Mouse (Mus musculus) yolk sac, embryonic 10.5 days (tissue): ENCODE measurements around the gene Eapp.
A peak's percentile ranks its signal among the peaks of the same experiment; 100 is the strongest.
"Not testable (repeated sequence)": the region's sequence is repeated elsewhere in the genome, so short reads cannot be mapped to it uniquely, and the experiment has no call there.

Experiments used
- DNase-seq: peaks from one replicate; pipeline ENCODE4 v3.0.0-alpha.2; 2017; ENCODE audit warnings: low spot score

Eapp gene

DNA sequence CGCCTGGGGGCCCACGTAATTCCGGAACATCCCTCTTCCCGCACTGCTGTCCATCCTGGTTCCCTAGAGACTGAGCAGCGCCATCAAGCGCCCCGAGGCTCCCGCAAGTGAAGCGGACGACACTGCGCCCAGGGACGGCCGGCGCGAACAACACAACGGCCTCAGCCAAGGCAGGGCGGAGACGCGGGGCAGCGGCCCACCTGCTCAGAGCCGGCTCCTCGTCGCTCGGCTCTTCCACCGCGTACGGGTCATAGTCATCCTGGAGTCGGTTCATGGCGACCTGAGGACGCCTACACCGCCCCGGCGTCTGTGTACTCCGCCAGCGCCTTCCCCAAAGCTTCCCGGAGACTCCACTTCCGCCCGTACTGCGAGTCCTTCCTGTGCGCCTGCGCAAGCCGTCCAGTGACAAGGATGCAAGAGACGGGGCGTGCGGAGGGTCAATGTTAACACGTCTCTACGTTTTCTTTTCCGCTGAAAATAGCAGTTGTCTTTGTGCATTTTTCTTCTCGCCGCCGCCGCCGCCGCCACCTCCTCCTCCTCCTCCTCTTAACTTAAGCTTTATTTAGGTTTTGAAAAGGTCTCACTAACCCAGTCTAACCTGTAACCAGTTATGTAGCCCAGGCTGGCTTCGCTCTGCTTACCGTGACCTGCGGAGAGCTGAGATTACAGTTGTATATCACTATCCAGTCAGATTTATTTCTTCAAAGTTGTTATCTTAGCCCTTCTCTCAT is at the start of gene Eapp:
TSS of gene Eapp (minus strand) at position 387 of the 731 bp plus-strand sequence.
- DNase-seq, result peak; percentile 95

DNA sequence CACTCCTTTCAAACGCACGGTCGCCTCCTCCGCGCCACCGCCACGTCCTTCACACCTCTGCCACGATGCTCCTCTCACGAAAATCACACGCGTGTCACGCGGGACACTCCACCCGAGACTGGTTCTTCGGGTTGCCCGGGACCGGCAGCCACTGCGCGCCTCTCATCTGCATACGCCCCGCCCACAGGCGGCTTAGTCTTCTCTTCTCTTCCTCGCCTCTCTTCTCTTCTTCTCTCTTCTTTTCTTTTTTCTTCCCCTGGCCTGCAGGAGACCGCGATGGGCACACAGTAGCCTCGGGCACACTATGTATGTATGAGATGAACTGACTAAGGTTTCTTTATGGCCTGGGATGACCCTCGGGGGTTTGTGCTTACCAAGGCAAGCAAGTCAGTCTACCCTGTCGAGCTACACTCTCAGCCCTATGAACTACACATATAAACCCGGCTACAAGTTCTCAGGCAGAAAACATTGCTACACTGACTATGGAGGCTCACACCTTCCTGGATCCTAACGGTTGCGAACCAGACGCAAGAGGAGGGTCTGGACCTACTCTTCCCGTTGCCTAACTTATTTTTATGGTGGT is 43.1 kb upstream of the Eapp start:
- not testable (repeated sequence) for DNase-seq

DNA sequence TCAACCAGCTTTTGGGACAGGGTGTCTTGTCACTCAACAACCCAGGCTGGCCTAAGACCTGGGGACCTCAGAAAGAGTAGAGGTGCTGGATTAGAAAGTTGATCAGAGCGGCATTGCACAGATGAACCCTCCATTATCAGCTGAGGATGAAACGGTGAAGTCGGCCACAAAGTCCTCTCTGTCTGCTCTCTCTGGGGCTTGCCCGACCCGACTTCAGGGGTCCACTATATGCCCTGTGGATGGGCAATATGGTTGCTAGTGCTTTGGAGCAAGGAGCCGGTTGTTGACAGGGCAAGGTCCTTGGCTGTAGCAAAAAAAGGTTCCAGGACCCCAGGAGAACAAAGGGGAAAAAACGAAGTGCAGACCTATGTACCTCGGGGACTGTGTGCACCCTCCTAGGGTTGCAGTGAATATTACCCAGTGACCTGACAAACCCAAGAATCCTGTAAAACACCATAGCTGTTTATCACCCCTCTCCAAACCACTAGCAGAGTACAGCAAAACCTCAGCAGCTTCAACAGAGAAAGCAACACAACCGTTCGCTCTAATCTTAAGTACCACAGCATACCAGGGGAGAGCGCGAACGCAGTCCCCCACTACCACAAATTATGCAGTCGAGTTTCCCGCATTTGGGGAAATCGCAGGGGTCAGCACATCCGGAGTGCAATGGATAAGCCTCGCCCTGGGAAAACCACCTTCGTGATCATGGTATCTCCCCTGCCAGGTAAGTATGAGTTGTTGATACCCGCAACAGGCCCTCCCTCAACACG is 42.4 kb upstream of the Eapp start:
- not testable (repeated sequence) for DNase-seq

DNA sequence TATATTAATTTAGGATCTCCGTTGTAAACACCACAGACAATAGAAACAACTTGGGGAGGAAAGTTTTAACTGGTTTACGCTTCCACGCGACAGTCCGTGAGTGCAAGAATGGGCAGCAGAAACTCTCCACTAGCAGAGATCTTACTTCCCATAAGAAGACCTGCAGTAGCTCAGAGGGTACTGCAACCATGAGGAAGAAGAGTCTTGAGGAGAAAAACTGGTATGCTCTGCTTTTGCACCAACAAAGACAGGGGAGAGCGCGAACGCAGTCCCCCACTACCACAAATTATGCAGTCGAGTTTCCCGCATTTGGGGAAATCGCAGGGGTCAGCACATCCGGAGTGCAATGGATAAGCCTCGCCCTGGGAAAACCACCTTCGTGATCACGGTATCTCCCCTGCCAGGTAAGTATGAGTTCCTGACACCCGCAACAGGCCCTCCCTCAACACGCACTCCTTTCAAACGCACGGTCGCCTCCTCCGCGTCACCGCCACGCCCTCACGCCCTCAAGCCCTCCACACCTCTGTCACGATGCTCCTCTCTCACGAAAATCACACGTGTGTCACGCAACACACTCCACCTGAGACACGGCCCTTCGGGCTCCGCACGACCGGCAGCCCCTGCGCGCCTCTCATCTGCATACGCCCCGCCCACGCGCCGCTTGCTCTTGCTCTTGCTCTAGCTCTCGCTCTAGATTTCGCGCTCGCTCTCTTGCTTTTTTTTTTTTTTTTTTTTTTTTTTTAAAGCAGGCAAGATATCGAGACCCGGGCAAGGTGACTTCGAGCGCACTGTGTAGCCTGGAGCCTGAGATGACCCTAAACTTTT is 38.8 kb upstream of the Eapp start:
- not testable (repeated sequence) for DNase-seq

DNA sequence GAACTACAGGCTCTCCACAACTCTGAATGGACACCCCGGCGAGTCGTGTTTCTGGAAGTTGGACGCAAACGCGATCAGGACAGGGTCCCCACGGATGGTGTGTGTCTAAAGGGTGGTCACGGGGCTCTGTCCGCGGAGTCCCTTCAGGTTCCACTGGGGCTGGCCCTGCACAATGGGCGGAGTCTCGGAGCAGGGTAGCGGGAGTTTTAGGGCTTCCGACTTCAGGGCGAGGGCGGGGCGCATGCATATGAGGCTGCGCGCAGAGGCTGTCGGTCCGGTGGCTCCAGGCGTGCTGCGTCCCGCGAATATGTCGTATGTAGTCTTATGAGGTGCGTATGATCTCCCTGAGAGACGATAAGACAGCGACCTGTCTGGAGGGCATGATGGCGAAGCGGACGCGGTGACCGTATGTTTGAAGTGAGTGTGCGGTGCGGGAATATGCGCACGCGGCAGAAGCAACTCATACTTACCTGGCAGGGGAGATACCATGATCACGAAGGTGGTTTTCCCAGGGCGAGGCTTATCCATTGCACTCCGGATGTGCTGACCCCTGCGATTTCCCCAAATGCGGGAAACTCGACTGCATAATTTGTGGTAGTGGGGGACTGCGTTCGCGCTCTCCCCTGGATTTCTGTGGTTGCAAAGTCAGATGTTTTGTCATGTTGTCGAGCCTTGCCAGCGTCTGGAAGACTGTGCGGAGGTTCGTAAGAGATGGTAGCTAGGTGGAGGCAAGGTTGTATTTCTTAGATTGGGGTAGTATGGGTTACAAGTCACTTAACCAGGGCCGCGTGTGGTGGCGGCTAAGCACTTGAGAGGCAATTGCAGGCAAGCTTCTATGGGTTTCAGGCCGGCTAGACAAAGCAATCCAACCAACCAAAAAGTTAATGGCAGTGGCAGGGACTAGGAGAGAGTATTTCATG is 33.7 kb upstream of the Eapp start:
- DNase-seq, result not testable (repeated sequence)

DNA sequence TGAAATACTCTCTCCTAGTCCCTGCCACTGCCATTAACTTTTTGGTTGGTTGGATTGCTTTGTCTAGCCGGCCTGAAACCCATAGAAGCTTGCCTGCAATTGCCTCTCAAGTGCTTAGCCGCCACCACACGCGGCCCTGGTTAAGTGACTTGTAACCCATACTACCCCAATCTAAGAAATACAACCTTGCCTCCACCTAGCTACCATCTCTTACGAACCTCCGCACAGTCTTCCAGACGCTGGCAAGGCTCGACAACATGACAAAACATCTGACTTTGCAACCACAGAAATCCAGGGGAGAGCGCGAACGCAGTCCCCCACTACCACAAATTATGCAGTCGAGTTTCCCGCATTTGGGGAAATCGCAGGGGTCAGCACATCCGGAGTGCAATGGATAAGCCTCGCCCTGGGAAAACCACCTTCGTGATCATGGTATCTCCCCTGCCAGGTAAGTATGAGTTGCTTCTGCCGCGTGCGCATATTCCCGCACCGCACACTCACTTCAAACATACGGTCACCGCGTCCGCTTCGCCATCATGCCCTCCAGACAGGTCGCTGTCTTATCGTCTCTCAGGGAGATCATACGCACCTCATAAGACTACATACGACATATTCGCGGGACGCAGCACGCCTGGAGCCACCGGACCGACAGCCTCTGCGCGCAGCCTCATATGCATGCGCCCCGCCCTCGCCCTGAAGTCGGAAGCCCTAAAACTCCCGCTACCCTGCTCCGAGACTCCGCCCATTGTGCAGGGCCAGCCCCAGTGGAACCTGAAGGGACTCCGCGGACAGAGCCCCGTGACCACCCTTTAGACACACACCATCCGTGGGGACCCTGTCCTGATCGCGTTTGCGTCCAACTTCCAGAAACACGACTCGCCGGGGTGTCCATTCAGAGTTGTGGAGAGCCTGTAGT is 23.4 kb upstream of the Eapp start:
- not testable (repeated sequence) for DNase-seq

DNA sequence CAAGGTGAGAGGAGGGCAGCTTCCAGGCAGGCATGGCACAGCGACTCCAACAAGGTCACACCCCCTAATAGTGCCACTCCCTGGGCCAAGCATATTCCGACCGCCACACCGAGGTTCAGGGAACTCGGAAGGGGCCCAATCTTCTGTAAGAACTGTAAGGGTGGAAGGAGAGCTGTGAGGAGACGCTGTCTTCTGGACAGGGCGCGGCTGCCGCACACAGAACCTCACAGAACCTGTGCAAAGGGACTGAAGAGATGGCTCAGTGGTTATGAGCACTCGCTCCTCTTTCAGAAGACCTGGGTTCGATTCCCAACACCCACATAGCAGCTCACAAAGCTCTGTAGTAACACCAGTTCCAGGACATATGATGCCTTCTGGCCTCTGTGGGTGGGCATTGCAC is 21.8 kb upstream of the Eapp start:
- not testable (repeated sequence) for DNase-seq

DNA sequence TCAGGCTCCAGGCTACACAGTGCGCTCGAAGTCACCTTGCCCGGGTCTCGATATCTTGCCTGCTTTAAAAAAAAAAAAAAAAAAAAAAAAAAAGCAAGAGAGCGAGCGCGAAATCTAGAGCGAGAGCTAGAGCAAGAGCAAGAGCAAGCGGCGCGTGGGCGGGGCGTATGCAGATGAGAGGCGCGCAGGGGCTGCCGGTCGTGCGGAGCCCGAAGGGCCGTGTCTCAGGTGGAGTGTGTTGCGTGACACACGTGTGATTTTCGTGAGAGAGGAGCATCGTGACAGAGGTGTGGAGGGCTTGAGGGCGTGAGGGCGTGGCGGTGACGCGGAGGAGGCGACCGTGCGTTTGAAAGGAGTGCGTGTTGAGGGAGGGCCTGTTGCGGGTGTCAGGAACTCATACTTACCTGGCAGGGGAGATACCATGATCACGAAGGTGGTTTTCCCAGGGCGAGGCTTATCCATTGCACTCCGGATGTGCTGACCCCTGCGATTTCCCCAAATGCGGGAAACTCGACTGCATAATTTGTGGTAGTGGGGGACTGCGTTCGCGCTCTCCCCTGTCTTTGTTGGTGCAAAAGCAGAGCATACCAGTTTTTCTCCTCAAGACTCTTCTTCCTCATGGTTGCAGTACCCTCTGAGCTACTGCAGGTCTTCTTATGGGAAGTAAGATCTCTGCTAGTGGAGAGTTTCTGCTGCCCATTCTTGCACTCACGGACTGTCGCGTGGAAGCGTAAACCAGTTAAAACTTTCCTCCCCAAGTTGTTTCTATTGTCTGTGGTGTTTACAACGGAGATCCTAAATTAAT is 18.3 kb upstream of the Eapp start:
- DNase-seq, result not testable (repeated sequence)

DNA sequence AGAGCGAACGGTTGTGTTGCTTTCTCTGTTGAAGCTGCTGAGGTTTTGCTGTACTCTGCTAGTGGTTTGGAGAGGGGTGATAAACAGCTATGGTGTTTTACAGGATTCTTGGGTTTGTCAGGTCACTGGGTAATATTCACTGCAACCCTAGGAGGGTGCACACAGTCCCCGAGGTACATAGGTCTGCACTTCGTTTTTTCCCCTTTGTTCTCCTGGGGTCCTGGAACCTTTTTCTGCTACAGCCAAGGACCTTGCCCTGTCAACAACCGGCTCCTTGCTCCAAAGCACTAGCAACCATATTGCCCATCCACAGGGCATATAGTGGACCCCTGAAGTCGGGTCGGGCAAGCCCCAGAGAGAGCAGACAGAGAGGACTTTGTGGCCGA is 14.8 kb upstream of the Eapp start:
- not testable (repeated sequence) for DNase-seq

DNA sequence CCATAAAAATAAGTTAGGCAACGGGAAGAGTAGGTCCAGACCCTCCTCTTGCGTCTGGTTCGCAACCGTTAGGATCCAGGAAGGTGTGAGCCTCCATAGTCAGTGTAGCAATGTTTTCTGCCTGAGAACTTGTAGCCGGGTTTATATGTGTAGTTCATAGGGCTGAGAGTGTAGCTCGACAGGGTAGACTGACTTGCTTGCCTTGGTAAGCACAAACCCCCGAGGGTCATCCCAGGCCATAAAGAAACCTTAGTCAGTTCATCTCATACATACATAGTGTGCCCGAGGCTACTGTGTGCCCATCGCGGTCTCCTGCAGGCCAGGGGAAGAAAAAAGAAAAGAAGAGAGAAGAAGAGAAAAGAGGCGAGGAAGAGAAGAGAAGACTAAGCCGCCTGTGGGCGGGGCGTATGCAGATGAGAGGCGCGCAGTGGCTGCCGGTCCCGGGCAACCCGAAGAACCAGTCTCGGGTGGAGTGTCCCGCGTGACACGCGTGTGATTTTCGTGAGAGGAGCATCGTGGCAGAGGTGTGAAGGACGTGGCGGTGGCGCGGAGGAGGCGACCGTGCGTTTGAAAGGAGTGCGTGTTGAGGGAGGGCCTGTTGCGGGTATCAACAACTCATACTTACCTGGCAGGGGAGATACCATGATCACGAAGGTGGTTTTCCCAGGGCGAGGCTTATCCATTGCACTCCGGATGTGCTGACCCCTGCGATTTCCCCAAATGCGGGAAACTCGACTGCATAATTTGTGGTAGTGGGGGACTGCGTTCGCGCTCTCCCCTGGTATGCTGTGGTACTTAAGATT is 14.2 kb upstream of the Eapp start:
- not testable (repeated sequence) for DNase-seq

DNA sequence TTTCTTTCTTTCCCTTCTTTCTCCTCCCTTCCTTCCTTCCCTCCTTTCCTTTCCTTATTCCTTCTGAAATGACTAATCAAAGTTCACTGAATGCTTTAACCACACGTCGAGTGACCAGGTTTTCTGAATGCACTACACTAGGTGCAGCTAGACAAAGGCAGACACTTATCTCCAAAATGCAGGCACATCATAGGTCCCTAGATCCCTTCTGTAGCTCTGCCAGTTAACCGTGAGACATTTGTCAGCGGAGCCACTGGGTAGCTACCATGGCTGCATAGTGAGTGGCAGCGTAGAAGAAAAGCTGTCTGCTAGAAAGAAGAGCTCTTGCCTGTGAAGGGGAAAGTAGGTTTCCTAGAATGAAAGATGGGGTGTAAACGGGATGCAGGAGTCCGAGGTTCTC is 3.7 kb upstream of the Eapp start:
- no peak for DNase-seq

DNA sequence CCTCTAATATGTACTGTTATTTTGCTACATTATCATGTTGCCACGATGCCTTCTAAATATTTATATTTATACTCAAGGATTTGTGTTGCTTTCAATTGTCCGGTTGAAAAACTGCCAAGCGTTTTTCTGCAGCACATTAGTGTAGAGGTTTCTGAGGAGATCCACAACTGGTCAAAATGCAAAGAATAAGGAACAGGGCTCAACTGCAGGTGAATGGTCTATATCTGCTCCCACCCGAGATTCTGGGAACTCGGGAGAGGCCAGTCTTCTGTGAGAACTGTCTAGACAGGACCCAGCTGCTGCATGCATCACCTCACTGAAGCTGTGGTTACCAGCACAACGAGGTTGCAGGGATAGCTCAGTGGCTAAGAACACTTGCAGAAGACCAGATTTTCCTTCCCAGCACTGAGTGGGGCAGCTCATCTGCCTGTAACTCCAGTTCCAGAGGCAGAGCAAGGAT is 2.1 kb upstream of the Eapp start:
- DNase-seq, result no peak

DNA sequence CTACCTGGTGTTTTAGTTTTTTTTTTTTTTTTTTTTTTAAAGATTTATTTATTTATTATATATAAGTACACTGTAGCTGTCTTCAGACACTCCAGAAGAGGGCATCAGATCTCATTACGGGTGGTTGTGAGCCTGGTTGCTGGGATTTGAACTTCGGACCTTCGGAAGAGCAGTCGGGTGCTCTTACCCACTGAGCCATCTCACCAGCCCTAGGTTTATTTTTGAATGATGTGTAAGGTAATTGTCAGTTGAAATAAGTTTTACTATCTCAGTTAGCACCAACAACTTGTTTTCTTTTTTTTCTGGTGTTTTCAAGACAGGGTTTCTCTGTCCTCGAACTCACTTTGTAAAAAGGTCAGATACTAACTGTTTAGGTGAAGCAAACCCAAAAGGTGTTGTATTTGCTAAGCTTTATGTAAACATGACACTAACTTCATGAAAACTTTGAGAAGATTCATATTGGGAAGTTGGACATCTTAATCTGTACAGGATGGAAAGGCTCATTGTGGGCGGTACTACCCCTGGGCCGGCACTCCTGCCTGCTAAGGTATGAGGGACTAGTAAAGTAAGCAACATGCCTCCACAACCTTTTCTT is 1.4 kb upstream of the Eapp start:
- no peak for DNase-seq

DNA sequence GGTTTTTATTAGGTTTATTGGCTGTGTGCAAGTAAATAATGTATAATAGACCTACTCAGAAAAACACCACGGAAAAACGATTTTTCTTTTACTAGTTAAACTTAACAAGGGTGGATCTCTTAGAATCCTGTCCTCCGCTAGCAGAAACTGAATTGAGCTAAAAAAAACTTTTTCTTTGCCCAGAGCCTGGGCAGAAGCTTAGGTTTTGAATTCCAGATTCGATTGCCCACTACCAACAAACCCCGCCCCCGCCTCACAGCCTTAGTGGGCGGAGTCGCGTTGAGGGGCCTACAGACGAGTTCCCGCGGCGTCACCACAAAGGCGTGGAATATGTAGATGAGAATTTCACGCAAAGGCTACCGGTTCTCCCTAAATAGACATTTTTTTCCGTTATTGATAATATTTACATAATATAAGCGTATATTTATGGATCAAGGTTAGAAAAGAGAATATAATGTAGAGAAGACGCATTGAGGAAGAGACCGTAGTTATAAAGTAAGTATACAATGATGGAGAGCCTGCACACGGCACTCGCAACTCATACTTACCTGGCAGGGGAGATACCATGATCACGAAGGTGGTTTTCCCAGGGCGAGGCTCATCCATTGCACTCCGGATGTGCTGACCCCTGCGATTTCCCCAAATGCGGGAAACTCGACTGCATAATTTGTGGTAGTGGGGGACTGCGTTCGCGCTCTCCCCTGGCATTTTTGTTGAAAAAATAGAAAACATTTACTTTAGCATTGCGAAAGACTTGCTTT is 725 bp upstream of the Eapp start:
- DNase-seq, result peak; percentile 94

DNA sequence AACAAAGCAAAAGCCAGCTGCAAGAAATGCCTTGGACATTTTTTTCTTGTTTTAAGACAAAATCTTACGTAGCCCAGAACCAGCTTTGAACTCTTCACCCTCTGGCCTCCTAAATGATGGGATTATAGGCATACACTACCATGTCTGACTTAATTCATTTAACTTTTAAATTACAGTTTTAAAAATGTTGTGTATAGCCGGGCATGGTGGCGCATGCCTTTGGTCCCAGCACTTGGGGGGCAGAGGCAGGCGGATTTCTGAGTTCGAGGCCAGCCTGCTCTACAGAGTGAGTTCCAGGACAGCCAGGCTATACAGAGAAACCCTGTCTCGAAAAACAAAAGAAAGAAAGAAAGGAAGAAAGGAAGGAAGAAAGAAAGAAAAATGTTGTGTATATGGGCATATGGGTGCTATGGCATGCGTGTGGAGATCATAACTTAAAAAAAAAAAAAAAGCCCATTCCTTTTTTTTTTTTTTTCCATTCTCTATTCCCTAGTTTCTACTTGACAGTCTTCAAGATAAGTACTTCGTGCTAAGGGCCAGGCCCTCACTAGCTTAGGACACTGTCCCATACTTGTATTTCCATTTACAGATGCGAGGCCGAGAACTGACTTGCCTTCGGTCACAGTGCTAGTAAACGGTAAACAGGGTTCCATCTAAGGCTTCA is 718 bp downstream of the Eapp start:
- DNase-seq, result no peak

DNA sequence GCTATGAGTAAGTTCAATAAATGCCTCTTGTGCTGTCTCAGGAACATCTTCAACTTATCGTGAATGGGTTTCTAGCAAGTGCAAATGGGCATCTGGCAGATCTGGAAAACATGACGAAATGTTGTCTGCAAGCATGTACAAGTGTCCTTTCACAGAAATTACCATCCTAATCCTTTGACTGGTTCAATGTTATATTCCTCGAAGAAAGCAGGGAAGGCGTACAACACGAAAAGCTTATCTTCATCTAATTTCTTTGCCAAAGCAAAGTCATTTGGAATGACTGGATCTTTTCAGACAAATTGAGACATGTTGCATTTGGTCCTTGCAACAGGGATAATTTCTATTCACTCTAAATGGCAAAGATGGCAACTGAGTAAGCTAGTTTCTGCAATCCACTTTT is 6.6 kb downstream of the Eapp start:
- DNase-seq, result no peak

DNA sequence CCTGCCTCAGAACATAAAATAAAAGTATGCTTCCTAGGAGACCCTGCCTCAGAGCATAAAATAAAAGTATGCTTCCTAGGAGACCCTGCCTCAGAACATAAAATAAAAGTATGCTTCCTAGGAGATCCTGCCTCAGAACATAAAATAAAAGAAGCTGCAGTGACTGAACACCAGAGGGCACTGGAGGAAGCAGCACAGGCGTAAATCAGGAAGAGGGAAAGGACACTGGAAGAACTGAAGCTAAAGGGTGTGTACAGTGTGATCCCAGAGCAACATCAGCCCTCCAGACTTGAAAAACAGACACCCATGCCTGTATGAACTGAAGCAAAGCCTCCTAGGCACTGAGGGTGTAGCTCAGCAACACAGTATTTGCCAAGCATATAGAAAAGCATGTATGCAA is 12.5 kb downstream of the Eapp start:
- DNase-seq, result no peak
